Mouse (Mus musculus) bone marrow, adult 2 months (tissue): ENCODE results near the gene Aurkb. TPM values are rescaled to one million over a fixed set of nuclear protein-coding genes. Genes with fewer than 3 reads are reported as not detected.
A peak's percentile ranks its signal among the peaks of the same experiment; 100 is the strongest.
"Not testable (repeated sequence)": the region's sequence is repeated elsewhere in the genome, so short reads cannot be mapped to it uniquely, and the experiment has no call there.

Source experiments
- H3K27ac ChIP-seq: fragments of 200-500 bp; 2 replicates; pipeline ENCODE4 v1.5.1; 2012; ENCODE audit warnings: low read depth, mild to moderate bottlenecking, control low read depth, inconsistent platforms, low read length; ENCODE audit not compliant: control insufficient read depth, poor library complexity, insufficient read depth
- H3K4me1 ChIP-seq: fragments of 200-500 bp; 2 replicates; pipeline ENCODE4 v1.6.1; 2011; ENCODE audit warnings: low read length; ENCODE audit not compliant: control insufficient read depth, insufficient read depth
- H3K4me3 ChIP-seq: fragments of 200-500 bp; replicated peaks from 2 replicates; pipeline ENCODE3; 2011; ENCODE audit warnings: mild to moderate bottlenecking, low read depth, low read length, control low read depth; ENCODE audit not compliant: control insufficient read depth
- CTCF ChIP-seq: fragments of 200-500 bp; IDR thresholded peaks from 2 replicates; pipeline ENCODE4 v1.5.1; 2011; ENCODE audit warnings: low read length, control low read depth; ENCODE audit not compliant: control insufficient read depth, insufficient read depth
- POLR2A ChIP-seq: fragments of 200-500 bp; IDR thresholded peaks from 2 replicates; pipeline ENCODE4 v1.6.1; 2011; ENCODE audit warnings: low read depth, mild to moderate bottlenecking, control low read depth, low read length, borderline replicate concordance; ENCODE audit not compliant: control insufficient read depth
- WGBS: fragments of 180-500 bp; shearing (Covaris S2); methylation state at CpG from one replicate; pipeline ENCODE4 v1.1.7; 2018; 5-methylcytosine and 5-hydroxymethylcytosine counted together
- polyA plus RNA-seq: library from polyadenylated mRNA; stranded (reverse); fragments of >200 nt; gene quantifications from 2 replicates; pipeline ENCODE4 v1.2.4, GENCODE M21; 2011; ENCODE audit warnings: low replicate concordance; ENCODE audit not compliant: missing spikeins, insufficient read depth, insufficient read length

Aurkb gene
- polyA plus RNA-seq, 1 experiment = 100 TPM

GRCm38 (mm10) chr11:69092871-69093270 lies 47.4 kb downstream of the Aurkb start:
- Histone ChIP-seq H3K4me1 (peaks cover 6% of the 10 kb centered on the region; the same call in 1 of the 2 replicates), H3K27ac (no peak overlapping the region), H3K4me3 (no peak overlapping the region)
- 59% methylated on average over 4 of the region's 4 CpGs for WGBS
- TF ChIP-seq CTCF = no peak
- no peak for TF ChIP-seq POLR2A

GRCm38 (mm10) chr11:69093856-69094255 lies 48.4 kb downstream of the Aurkb start:
- H3K27ac ChIP-seq, H3K4me3 ChIP-seq: not testable (repeated sequence)
- peaks cover 13% of the 10 kb centered on the region; the same call in 1 of the 2 replicates for H3K4me1 ChIP-seq
- 90% methylated on average over 7 of the region's 7 CpGs for WGBS

GRCm38 (mm10) chr11:69094697-69095429 lies 49.4 kb downstream of the Aurkb start, which contains the start of gene Per1:
TSS of gene Per1 (plus strand) at chr11:69095217.
- H3K4me1 ChIP-seq = peaks cover 10% of the 10 kb centered on the region; the same call in 1 of the 2 replicates

GRCm38 (mm10) chr11:69095511-69096231 lies 50.2 kb downstream of the Aurkb start:
- Histone ChIP-seq H3K4me3 (peak overlapping the region; percentile 80), H3K4me1 (peaks cover 10% of the 10 kb centered on the region; the same call in 1 of the 2 replicates), H3K27ac (peak overlapping the region; percentile 91)
- WGBS = 1% methylated on average over 27 of the region's 27 CpGs
- TF ChIP-seq CTCF (no peak), POLR2A (no peak)

More at GRCm38 (mm10) chr11:69094697-69095429, 49.4 kb downstream of the Aurkb start, which contains the start of gene Per1:
- WGBS = under 1% methylated on average over 37 of the region's 37 CpGs
- peak within 1 kb of the TSS; percentile 80 for H3K4me3 ChIP-seq
- peak within 1 kb of the TSS; percentile 91 for H3K27ac ChIP-seq
- no peak for TF ChIP-seq CTCF
- peak; percentile 58 for TF ChIP-seq POLR2A

GRCm38 (mm10) chr11:69096360-69096986 lies 51.0 kb downstream of the Aurkb start:
- peaks cover 13% of the 10 kb centered on the region; the same call in 1 of the 2 replicates for H3K4me1 ChIP-seq
- H3K27ac ChIP-seq = peak overlapping the region; percentile 81
- 12% methylated on average over 9 of the region's 9 CpGs for WGBS
- no peak for TF ChIP-seq POLR2A
- TF ChIP-seq CTCF = no peak; the same call in 1 of the 2 replicates
- peak overlapping the region; percentile 80 for H3K4me3 ChIP-seq

- TF ChIP-seq POLR2A (peak; percentile 67; the same call in 1 of the 2 replicates), CTCF (no peak)
- WGBS = 1% methylated on average over 29 of the region's 29 CpGs
- H3K4me1 ChIP-seq = peaks cover 13% of the 10 kb centered on the region; the same call in 1 of the 2 replicates
- H3K27ac ChIP-seq = peak overlapping the region; percentile 81
- H3K4me3 ChIP-seq = peak overlapping the region; percentile 40
These were observed 51.8 kb downstream of the Aurkb start for GRCm38 (mm10) chr11:69096987-69097900.

- peaks cover 13% of the 10 kb centered on the region; the same call in 1 of the 2 replicates for H3K4me1 ChIP-seq
- TF ChIP-seq CTCF (no peak), POLR2A (no peak)
- H3K4me3 ChIP-seq = peak overlapping the region; percentile 6
- H3K27ac ChIP-seq = peak overlapping the region; percentile 92
- 17% methylated on average over 8 of the region's 8 CpGs for WGBS
These were observed 52.8 kb downstream of the Aurkb start for GRCm38 (mm10) chr11:69098039-69098761.
